Mouse (Mus musculus) liver, embryonic 16.5 days (tissue): Measurements from ENCODE around the gene Oxa1l. TPM values are rescaled to one million over a fixed set of nuclear protein-coding genes. Genes with fewer than 3 reads are reported as not detected.

Source experiments
- polyA plus RNA-seq: library from polyadenylated mRNA; unstranded; fragments of >200 nt; fragmentation: Nextera tagmentation; extraction: Ambion mirVana; gene quantifications from 2 replicates; pipeline ENCODE4 v1.2.1, GENCODE M21; 2015

Gene Oxa1l
- polyA plus RNA-seq, 1 experiment from 2014 or later: 17.9 TPM

Other genes starting within 250 kb of the Oxa1l start
- 205 and 226 TPM in 2 replicates for gene Dad1, start 106.7 kb upstream of the Oxa1l start, polyA plus RNA-seq
- gene Abhd4, start 106.6 kb upstream of the Oxa1l start, polyA plus RNA-seq: 22.6 and 23.0 TPM in 2 replicates
- not detected in 2 replicates for gene Olfr49, start 75.9 kb upstream of the Oxa1l start, polyA plus RNA-seq
- 9.5 and 10.5 TPM in 2 replicates for gene Slc7a7, start 56.9 kb downstream of the Oxa1l start, polyA plus RNA-seq
- 161 and 178 TPM in 2 replicates for gene Mrpl52, start 66.1 kb downstream of the Oxa1l start, polyA plus RNA-seq
- 22.9 and 25.3 TPM in 2 replicates for gene Mmp14, start 70.8 kb downstream of the Oxa1l start, polyA plus RNA-seq
- 17.9 and 19.3 TPM in 2 replicates for gene Lrp10, start 103.3 kb downstream of the Oxa1l start, polyA plus RNA-seq
- 0.09 and 0.34 TPM in 2 replicates for gene Rem2, start 115.3 kb downstream of the Oxa1l start, polyA plus RNA-seq
- 20.6 and 21.6 TPM in 2 replicates for gene Prmt5, start 156.7 kb downstream of the Oxa1l start, polyA plus RNA-seq
- gene Haus4, start 193.8 kb downstream of the Oxa1l start, polyA plus RNA-seq: 31.5 and 32.2 TPM in 2 replicates
- 5.0 and 6.1 TPM in 2 replicates for gene Ajuba, start 216.7 kb downstream of the Oxa1l start, polyA plus RNA-seq
- gene 4931414P19Rik, start 245.2 kb downstream of the Oxa1l start, polyA plus RNA-seq: 2.3 and 2.5 TPM in 2 replicates